Mouse (Mus musculus) brain, adult 10 weeks (tissue): ENCODE measurements around the gene Gm6899. TPM values are rescaled to one million over a fixed set of nuclear protein-coding genes. Genes with fewer than 3 reads are reported as not detected.

Experiments used
- polyA plus RNA-seq: library from polyadenylated mRNA; stranded (reverse); fragments of 350-450 nt; fragmentation: Illumina TruSeq; extraction: RNeasy Lipid Tissue Mini Kit (QIAGEN cat#74804); gene quantifications from one replicate; pipeline ENCODE4 v1.2.3, GENCODE M21; 2015; ENCODE audit warnings: low read depth, low replicate concordance

Gene Gm6899
- polyA plus RNA-seq, result not detected

DNA sequence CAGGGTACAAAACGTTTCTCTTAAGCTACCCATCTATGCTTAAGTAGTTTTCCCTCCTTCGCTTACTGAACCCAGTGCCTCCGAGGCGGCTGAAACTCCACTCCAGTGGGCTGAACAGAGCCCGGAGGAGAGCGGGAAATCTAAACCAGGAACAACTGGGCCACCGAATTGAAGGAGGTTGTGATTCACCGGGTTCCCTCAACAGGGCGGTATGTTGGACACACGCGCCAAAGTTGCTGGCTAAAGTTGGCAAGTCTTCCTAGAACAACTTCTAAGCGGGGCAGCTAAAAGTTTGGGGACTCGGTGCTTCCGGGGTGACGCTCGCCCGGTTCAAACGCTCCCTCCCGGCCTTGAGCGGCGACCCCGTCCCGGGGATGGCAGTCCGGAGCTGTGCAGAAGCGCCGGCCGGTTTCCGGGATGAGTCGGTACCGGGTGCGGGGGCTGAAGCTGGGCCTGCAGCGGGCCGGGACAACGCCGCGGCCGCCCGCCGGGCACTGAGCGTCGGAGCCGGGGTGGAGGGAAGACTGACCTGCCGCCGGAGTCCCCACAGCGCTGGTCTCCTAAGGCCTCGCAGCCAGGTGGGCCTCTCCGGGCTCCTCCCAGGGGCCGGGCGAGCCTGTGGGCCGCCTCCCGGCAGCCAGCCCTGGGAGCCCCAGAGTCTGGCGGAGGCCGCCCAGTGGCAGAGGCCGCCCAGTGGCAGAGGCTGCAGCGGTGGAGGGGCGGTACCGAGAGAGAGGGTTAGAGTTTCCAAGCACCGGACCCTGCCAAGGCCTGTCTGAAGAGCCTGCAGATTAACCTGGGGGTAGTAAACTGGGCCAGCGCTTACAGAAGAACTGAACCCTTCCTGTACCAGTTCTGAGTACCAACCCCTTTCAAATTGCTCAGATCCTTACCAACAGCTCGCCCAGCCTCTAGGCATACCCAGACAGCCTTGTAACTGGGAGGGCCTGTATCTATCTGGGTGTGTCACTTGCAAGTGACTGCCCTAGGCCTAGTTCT is at the start of gene Gm6899, which contains the start of gene Vrk2:
Gene Gm6899 (plus strand): TSS at position 181 of the 999 bp plus-strand sequence.
Gene Vrk2 (minus strand): TSS at position 939 of the 999 bp plus-strand sequence.

Other genes starting within 250 kb of the Gm6899 start
- gene Fancl, start 207.1 kb upstream of the Gm6899 start, polyA plus RNA-seq, result 7.6 TPM
- 6.0 TPM for gene Vrk2, start 758 bp downstream of the Gm6899 start, polyA plus RNA-seq